Mouse (Mus musculus) ES-CJ7 (cell line): ENCODE data around the gene Cacfd1.

Experiments used
- DNase-seq: peaks from one replicate; pipeline ENCODE4 v3.0.0; 2011; ENCODE audit warnings: low read depth, low spot score

Cacfd1 gene

GRCm38 (mm10) chr2:27026857-27027617, 17.3 kb downstream of the Cacfd1 start:
- DNase-seq = no peak

- DNase-seq = peak; percentile 73
These were observed 18.1 kb downstream of the Cacfd1 start, which contains the start of gene Slc2a6 for GRCm38 (mm10) chr2:27027618-27028436. Gene Slc2a6, minus strand, starts transcription at chr2:27027998.

- no peak for DNase-seq
These were observed 18.8 kb downstream of the Cacfd1 start for GRCm38 (mm10) chr2:27028437-27029015.

DNA sequence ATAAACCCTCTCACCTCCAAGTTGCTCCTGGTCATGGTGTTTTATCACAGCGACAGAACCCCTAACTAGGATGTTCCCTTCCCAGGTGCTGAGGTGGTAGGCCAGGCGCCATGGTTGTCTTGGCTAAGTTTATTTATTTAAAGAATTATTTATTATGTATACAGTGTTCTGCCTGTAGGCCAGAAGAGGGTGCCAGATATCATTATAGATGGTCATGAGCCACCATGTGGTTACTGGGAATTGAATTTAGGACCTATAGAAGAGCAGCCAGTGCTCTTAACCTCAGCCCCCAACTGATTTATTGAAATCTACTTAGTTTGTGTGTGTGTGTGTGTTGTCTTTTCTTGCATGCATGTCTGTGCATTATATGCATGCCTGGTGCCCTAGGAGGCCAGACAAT, 22.6 kb downstream of the Cacfd1 start:
- no peak for DNase-seq

DNA sequence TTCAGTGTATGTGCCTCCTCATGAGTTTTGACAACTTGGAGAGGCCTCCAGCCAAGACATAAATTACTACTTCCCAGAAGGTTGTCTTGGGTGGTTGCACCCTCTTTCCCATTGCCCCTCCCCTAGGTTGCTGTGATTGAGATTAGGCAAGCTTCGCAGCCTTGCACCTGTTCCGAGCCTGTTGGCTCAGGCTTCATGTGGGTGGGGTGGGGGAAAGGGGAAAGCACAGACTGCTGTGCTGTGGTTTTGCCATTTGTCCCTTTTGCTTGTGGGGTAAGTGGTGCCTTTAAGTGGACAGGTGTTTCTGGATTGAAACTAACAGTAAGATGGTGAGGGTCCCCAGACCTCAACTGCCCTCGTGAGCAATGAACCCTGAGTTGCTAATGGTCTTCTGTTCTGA, 26.3 kb downstream of the Cacfd1 start:
- DNase-seq = no peak

DNA sequence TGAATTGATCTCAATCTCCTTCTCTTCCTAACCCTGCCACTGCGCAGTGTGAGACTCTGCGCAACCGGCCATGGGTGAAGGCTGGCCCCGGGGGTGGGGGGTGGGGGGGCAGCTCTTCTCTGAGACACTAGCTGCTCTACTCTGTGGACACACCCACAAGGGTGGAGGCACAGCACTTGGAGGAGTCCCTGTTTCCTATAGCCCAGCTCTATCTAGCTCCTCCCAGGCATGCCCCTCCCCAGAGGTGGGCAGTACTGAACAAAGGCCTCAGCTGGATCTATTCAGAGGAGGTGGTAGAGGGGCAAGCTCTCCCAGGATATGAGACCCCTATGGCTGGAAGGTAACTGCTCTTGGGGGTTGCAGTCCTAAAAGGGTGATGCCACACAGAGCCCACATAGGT, 27.3 kb downstream of the Cacfd1 start:
- DNase-seq = peak; percentile 33

DNA sequence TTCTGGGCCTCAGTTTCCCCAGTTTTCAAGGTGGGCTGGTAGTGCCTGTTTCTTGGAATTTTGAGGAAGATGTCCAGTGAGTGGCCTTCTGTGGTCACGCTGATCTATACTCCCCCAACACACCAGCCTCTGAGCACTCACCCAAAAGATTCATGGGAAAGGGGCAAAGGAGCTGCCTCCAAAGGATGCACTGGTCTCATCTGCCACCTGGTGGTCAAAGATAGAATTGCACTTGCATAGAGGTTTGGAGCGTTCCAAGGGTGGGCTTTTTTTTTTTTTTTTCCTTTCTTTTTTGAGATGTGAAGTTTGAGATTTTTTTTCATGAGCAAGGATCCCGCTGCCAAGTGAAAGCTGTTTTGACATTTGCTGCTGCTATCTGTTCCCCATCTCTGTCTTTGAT, 28.9 kb downstream of the Cacfd1 start:
- peak; percentile 77 for DNase-seq

- DNase-seq = peak; percentile 66
These were observed 29.6 kb downstream of the Cacfd1 start for GRCm38 (mm10) chr2:27039286-27039685.

DNA sequence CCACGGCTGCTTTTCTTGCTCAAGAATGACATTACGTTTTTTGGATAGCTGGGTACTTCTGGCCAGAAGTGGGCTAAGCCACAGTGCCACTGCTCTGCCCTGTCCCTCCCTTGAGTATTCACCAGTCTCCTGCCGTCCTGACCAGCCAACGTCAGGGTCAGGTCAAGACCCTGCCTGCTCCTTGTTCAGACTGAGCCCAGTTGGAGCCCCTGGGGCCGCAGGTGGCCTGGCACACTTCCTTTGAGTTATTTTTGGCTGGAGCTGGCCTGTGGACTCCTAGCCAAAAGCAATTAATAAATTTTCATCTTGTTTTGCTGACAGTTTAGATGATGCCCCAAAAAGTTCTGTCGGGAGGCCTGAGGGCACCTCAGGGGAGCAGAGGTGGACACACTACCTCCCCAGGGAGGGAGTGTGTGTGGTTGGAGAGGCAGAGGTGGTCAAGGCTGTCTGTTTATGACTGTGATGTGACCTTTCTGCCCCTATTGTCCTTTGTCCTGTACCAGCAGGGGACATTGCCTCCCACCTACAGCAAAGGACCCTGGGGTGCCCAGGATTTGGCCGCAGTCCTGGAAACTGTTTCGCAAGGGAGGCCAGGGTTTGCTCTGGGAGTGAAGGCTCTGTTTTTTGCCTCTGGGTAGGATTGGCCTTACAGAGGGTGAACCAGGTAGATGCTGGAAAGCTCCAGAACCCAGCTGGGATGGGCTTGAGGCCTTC, 32.6 kb downstream of the Cacfd1 start:
- no peak for DNase-seq

- DNase-seq = peak; percentile 68
These were observed 33.7 kb downstream of the Cacfd1 start for GRCm38 (mm10) chr2:27043461-27043860.

GRCm38 (mm10) chr2:27044166-27044565, 34.4 kb downstream of the Cacfd1 start:
- DNase-seq = no peak

DNA sequence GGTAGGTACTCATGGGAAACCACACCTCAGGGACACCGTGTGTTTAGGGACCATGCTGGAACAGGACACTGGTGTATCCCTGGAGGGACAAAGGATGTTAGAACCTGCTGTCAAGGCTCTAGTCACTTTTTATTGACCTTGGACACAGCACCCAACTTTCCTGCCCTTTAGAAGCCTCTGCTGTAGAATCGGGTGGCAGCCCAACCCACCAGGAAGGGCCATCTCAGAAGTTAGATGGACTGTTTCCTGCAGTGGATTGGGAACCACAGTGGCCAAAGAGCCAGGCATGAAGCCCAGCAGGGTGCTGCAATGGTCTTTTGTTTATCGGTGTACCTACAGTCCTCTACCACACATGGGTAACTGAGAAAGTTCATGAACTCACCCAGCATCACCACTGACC, 34.9 kb downstream of the Cacfd1 start:
- DNase-seq = no peak

- no peak for DNase-seq
These were observed 36.4 kb downstream of the Cacfd1 start for GRCm38 (mm10) chr2:27045979-27046770.

DNA sequence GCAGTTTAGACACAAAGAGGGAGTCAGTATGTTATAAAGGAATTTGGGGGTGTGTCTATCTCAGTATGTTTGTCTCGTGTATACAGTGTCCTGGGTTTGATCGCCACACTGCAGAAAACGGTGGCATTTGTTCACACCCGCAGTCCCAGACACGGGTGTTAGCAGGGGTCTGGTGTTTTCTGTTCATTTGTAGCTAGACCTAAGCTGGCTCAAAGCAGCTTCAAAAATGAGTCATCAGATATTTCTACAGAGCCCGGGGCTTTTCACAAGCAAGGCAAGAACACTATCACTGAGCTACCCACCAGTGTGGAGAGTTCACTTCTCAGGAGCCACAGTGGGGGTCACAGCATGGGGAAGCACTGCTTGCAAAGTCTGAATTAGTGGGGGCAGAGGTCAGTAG, 39.7 kb downstream of the Cacfd1 start:
- no peak for DNase-seq

GRCm38 (mm10) chr2:27058251-27058650, 48.5 kb downstream of the Cacfd1 start:
- no peak for DNase-seq

DNA sequence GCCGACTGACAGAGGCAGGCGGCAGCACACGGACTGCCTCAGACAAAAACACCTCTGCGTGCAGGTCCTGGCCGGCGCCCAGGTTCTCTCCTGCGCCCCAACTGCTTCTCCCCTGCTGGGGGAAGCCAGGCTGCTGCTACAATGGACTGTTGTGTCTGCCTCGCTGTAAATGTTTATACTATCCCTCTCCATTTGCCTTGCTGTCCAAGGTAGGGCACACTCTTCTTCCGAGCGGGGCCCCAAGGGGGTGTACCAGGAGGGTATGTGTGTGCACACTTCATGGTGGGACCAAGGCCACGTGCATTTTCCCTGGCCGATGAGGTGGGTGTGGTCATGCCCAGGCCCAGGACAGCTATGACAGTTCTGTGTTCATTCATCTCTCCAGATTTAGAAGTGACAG, 49.0 kb downstream of the Cacfd1 start:
- DNase-seq = no peak

GRCm38 (mm10) chr2:27059187-27059586, 49.5 kb downstream of the Cacfd1 start:
- DNase-seq = no peak

GRCm38 (mm10) chr2:27067124-27067523, 57.4 kb downstream of the Cacfd1 start:
- no peak for DNase-seq

DNA sequence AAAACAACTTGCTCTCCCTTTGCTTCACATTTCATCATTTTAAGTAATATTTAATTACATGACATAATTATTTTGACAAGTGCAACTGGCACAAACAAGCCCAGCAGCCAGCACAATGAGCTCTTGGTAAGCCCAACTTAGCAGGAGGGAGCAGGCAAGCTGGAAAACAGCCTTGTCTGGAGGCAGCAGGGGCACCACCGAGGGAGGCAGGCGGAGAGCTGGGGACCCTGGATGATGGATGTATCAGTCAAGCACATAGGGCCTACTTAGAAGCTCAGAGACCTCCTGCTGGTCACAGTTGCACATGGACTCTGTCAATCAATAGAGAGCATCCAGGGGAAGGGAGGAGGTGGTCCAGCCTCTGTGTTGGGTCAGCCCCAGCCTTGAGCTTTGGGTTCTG, 58.3 kb downstream of the Cacfd1 start:
- DNase-seq = no peak

DNA sequence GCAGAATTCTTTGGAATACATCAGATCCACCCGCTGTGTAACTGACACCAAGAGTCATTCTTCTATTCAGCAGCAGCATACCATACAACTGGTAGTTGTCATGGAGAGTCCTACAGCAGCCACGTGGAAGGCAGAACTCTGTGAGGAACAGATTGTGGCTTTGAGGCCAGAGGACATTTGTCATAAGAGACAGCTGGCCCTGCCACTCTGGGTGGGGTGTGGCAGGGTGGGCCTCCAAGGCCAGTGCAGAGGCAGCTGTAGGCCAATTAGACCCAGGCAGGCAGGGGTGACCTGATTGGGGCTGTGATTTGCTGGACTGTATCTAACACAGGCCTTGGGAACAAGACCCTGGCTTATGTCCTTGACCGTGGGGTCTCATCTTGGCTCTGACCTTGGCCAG, 59.9 kb downstream of the Cacfd1 start:
- DNase-seq = no peak

- DNase-seq = no peak
These were observed 60.6 kb downstream of the Cacfd1 start for GRCm38 (mm10) chr2:27070247-27070813.
